Mouse (Mus musculus): ENCODE measurements around the gene Arhgap35. TPM values are rescaled to one million over a fixed set of nuclear protein-coding genes. Genes with fewer than 3 reads are reported as not detected.

Arhgap35 gene
- total and polyA plus RNA-seq, 2 experiments from 2014 or later = 9.7 to 57.5 TPM

DNA sequence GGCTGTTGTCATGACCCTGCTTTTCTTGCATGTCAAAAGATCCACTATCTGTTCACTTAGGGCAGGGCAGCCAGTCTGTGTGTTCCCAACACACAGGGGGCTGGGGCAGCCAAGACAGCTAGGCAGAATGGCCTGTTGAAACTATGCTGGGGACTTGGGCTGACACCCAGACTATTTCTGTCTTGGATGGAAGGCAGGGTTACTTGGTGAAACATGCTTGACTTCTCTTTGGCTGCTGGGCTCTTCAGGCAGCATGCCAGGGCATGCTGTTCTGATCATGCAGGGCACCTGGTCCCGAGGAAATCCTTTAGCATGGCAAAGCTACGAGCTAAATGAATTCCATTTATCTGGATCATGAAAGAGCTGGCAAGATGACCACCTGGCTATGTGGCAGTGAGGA is 90.5 kb downstream of the Arhgap35 start:
- ATAC-seq (ENCODE audit: insufficient read depth, low read depth) = peak; percentile 50

DNA sequence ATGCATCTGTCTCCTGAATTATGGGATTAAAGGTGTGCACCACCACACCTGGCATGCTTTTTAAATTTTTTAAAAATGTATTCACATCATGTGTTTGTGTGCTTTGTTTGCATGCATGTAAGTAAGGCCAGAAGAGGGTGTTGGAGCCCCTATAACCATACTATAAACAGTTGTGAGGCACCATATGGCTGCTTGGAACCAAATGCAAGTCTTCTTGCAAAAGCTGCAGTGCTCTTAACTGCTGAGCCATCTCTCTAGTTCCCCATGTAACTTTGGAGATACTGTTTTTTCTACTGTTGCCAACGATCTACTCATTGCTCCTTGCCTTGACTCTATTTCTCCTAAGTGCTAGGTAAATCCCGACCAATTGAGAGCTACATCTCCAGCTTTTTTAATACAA is 95.5 kb downstream of the Arhgap35 start:
- DNase-seq (ENCODE audit: low spot score) = no peak
- Histone ChIP-seq H3K4me1 (ENCODE audit: control insufficient read depth, insufficient read depth) (peaks cover 28% of the 10 kb centered on the region), H3K9ac (replicated peaks; ENCODE audit: low read depth, low read length) (no peak overlapping the region), H3K4me2 (ENCODE audit: low read depth, low read length) (no peak overlapping the region), H3K9me3 (replicated peaks; ENCODE audit: control insufficient read depth, low read length) (no peaks in the 10 kb centered on the region), H3K27me3 (ENCODE audit: control insufficient read depth, insufficient read depth, low read length) (no peaks in the 10 kb centered on the region), H3K27ac (ENCODE audit: low read depth) (no peak overlapping the region), H3K4me3 (ENCODE audit: low read depth, low read length) (no peak overlapping the region), H3K36me3 (replicated peaks; ENCODE audit: control insufficient read depth, insufficient read depth, low read length) (peaks cover 21% of the 10 kb centered on the region)
- no peak for TF ChIP-seq CTCF (IDR thresholded peaks at IDR 0.05; ENCODE audit: low read depth)
- no peak for TF ChIP-seq EP300 (IDR thresholded peaks at IDR 0.05; ENCODE audit: low read depth)
- ATAC-seq (ENCODE audit: insufficient read depth, low read depth) = no peak
- 93% methylated on average over 2 of the region's 2 CpGs for WGBS

More for the DNA sequence above, 90.5 kb downstream of the Arhgap35 start:
- H3K27me3 ChIP-seq (ENCODE audit: control insufficient read depth, insufficient read depth, low read length) = no peaks in the 10 kb centered on the region
- DNase-seq (ENCODE audit: low spot score) = peak; percentile 63
- no peaks in the 10 kb centered on the region for H3K9me3 ChIP-seq (replicated peaks; ENCODE audit: control insufficient read depth, low read length)
- H3K36me3 ChIP-seq (replicated peaks; ENCODE audit: control insufficient read depth, insufficient read depth, low read length) = 0 out of 2 replicates have a peak, but pooled peaks cover 6% of the 10 kb centered on the region
- H3K4me2 ChIP-seq (ENCODE audit: low read depth, low read length) = no peak overlapping the region
- H3K4me1 ChIP-seq (ENCODE audit: control insufficient read depth, insufficient read depth) = peaks cover 26% of the 10 kb centered on the region
- H3K9ac ChIP-seq (replicated peaks; ENCODE audit: low read depth, low read length) = no peak overlapping the region
- WGBS = 22% methylated on average over 2 of the region's 2 CpGs
- TF ChIP-seq EP300 (IDR thresholded peaks at IDR 0.05; ENCODE audit: low read depth) (no peak), CTCF (IDR thresholded peaks at IDR 0.05; ENCODE audit: low read depth) (no peak)
- H3K4me3 ChIP-seq (ENCODE audit: low read depth, low read length) = no peak overlapping the region
- H3K27ac ChIP-seq (ENCODE audit: low read depth) = peak overlapping the region; percentile 52

DNA sequence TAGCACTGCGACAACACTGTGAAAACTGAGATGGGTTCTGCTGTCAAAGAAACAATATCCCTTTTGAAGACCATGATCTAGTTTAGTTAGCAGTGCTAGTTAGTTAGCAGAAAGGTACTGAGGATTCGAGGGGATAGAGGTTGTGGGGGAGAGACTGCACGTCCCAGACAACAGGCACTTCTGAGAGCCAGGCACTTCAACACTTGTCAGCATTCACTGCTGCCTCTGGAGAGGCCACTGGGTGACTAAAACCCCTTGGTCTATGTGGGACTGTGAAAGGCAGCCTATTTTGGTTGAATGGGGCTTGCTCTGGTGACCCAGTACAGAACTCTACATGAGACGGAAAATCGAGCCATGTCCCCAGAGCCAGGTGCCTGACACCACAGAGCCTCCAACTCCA is 97.6 kb downstream of the Arhgap35 start:
- no peak overlapping the region for H3K4me2 ChIP-seq (ENCODE audit: low read depth, low read length)
- no peaks in the 10 kb centered on the region for H3K9me3 ChIP-seq (replicated peaks; ENCODE audit: control insufficient read depth, low read length)
- H3K4me1 ChIP-seq (ENCODE audit: control insufficient read depth, insufficient read depth) = peaks cover 26% of the 10 kb centered on the region
- TF ChIP-seq CTCF (IDR thresholded peaks at IDR 0.05; ENCODE audit: low read depth) (no peak), EP300 (IDR thresholded peaks at IDR 0.05; ENCODE audit: low read depth) (no peak)
- ATAC-seq (ENCODE audit: insufficient read depth, low read depth) = peak; percentile 77; the same call in 1 of the 2 replicates
- H3K36me3 ChIP-seq (replicated peaks; ENCODE audit: control insufficient read depth, insufficient read depth, low read length) = peaks cover 27% of the 10 kb centered on the region
- no peak overlapping the region for H3K9ac ChIP-seq (replicated peaks; ENCODE audit: low read depth, low read length)
- no peaks in the 10 kb centered on the region for H3K27me3 ChIP-seq (ENCODE audit: control insufficient read depth, insufficient read depth, low read length)
- H3K27ac ChIP-seq (ENCODE audit: low read depth) = peak overlapping the region; percentile 74
- no peak overlapping the region for H3K4me3 ChIP-seq (ENCODE audit: low read depth, low read length)
- peak; percentile 42 for DNase-seq (ENCODE audit: low spot score)
- 35% methylated on average over 5 of the region's 5 CpGs for WGBS

DNA sequence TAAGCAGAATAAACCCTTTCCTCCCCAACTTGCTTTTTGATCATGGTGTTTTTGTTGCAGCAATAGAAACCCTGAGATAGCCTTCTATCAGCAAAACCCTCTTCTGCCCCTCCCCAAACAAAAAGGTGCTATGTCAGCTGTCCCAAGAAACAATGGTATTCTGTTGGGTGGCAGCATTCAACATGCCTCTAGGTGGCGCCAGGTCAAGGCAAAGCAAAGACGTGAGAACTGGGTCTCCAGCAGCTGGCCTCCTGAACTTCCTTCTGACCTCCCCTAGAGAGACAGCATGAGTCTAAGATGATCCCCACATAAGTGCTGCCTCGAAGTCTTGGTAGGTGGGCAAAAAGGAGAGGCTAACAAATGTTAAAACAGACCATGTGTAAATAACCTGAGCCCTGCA is 107.5 kb downstream of the Arhgap35 start:
- H3K27me3 ChIP-seq (ENCODE audit: control insufficient read depth, insufficient read depth, low read length) = no peaks in the 10 kb centered on the region
- H3K9me3 ChIP-seq (replicated peaks; ENCODE audit: control insufficient read depth, low read length) = no peaks in the 10 kb centered on the region
- H3K4me1 ChIP-seq (ENCODE audit: control insufficient read depth, insufficient read depth) = no peaks in the 10 kb centered on the region
- peaks cover 61% of the 10 kb centered on the region for H3K36me3 ChIP-seq (replicated peaks; ENCODE audit: control insufficient read depth, insufficient read depth, low read length)
- H3K9ac ChIP-seq (replicated peaks; ENCODE audit: low read depth, low read length) = no peak overlapping the region
- H3K4me2 ChIP-seq (ENCODE audit: low read depth, low read length) = no peak overlapping the region
- H3K27ac ChIP-seq (ENCODE audit: low read depth) = no peak overlapping the region
- peak; percentile 82 for TF ChIP-seq CTCF (IDR thresholded peaks at IDR 0.05; ENCODE audit: low read depth)
- TF ChIP-seq EP300 (IDR thresholded peaks at IDR 0.05; ENCODE audit: low read depth) = no peak
- WGBS = 12% methylated on average over 3 of the region's 3 CpGs
- no peak overlapping the region for H3K4me3 ChIP-seq (ENCODE audit: low read depth, low read length)
- peak; percentile 30; the same call in 1 of the 2 replicates for ATAC-seq (ENCODE audit: insufficient read depth, low read depth)
- DNase-seq (ENCODE audit: low spot score) = peak; percentile 73

DNA sequence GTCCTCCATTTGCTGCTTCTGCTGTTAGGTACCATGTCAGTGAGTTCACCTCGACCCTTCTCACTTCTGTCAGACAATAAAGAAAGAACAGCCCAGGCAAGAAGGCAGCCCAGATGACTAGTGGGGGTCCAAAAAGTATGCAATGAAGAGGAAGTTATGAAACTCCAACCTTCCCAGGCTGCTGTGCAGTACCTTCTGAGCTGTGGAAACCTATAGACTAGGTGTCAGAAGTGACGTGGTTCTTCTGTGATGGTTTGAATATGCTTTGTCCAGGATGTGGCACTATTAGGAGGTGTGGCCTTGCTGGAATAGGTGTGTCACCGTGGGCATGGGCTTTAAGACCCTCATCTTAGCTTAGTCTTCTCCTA is 109.6 kb downstream of the Arhgap35 start:
- no peaks in the 10 kb centered on the region for H3K9me3 ChIP-seq (replicated peaks; ENCODE audit: control insufficient read depth, low read length)
- 95% methylated on average over 3 of the region's 3 CpGs for WGBS
- TF ChIP-seq EP300 (IDR thresholded peaks at IDR 0.05; ENCODE audit: low read depth) = no peak
- TF ChIP-seq CTCF (IDR thresholded peaks at IDR 0.05; ENCODE audit: low read depth) = no peak
- H3K9ac ChIP-seq (replicated peaks; ENCODE audit: low read depth, low read length) = no peak overlapping the region
- H3K36me3 ChIP-seq (replicated peaks; ENCODE audit: control insufficient read depth, insufficient read depth, low read length) = peaks cover 54% of the 10 kb centered on the region
- H3K4me2 ChIP-seq (ENCODE audit: low read depth, low read length) = no peak overlapping the region
- no peak for ATAC-seq (ENCODE audit: insufficient read depth, low read depth)
- no peaks in the 10 kb centered on the region for H3K27me3 ChIP-seq (ENCODE audit: control insufficient read depth, insufficient read depth, low read length)
- no peak overlapping the region for H3K4me3 ChIP-seq (ENCODE audit: low read depth, low read length)
- DNase-seq (ENCODE audit: low spot score) = no peak
- H3K27ac ChIP-seq (ENCODE audit: low read depth) = no peak overlapping the region
- H3K4me1 ChIP-seq (ENCODE audit: control insufficient read depth, insufficient read depth) = no peaks in the 10 kb centered on the region

DNA sequence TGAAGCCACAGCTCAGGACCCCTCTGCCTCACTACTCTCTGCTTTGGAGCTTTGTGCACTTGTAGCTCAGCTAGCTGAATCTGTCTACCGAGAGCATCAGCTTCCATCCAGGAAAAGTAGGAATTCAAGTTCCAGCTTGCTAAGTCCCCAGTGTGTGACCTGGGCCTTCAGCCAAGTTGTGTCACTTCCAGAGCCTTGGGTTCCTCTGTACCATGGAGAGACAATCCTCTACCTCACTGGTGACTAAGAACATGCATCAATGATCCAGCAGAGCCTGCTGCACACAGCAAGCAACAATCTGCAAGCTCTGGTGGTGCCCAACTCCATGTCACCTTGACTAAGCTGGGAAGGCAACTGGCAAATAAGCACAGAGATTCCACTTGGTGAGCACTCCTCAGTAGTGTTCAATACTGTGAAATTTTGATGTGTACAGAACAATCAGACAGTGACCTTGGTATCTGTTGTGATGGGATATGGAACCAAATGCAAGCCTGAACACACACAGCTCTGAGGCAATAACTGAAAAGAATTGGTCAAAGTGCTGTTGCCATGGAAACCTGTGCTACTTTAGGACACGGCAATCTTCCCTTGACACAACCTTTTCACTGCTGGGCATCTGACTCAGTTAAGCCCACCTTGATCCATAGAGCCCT is 110.1 kb downstream of the Arhgap35 start:
- DNase-seq (ENCODE audit: low spot score) = peak; percentile 29
- ATAC-seq (ENCODE audit: insufficient read depth, low read depth) = 0 out of 2 replicates have a peak, but pooled peaks have one; percentile 47
- H3K4me2 ChIP-seq (ENCODE audit: low read depth, low read length) = no peak overlapping the region
- H3K27me3 ChIP-seq (ENCODE audit: control insufficient read depth, insufficient read depth, low read length) = no peaks in the 10 kb centered on the region
- H3K27ac ChIP-seq (ENCODE audit: low read depth) = no peak overlapping the region
- TF ChIP-seq CTCF (IDR thresholded peaks at IDR 0.05; ENCODE audit: low read depth) (no peak), EP300 (IDR thresholded peaks at IDR 0.05; ENCODE audit: low read depth) (no peak)
- no peak overlapping the region for H3K9ac ChIP-seq (replicated peaks; ENCODE audit: low read depth, low read length)
- H3K4me3 ChIP-seq (ENCODE audit: low read depth, low read length) = no peak overlapping the region
- no peaks in the 10 kb centered on the region for H3K4me1 ChIP-seq (ENCODE audit: control insufficient read depth, insufficient read depth)
- H3K36me3 ChIP-seq (replicated peaks; ENCODE audit: control insufficient read depth, insufficient read depth, low read length) = peaks cover 49% of the 10 kb centered on the region
- no peaks in the 10 kb centered on the region for H3K9me3 ChIP-seq (replicated peaks; ENCODE audit: control insufficient read depth, low read length)
- 48% methylated on average over 2 of the region's 2 CpGs for WGBS

Measured in heart, postnatal 0 days (tissue).